Mouse (Mus musculus) forebrain, embryonic 10.5 days (tissue): ENCODE data around the gene Tecta. TPM values are rescaled to one million over a fixed set of nuclear protein-coding genes. Genes with fewer than 3 reads are reported as not detected.

ENCODE experiments used
- DNase-seq: peaks from one replicate; pipeline ENCODE4 v3.0.0-alpha.2; 2017; ENCODE audit warnings: low spot score; ENCODE audit errors: extremely low spot score
- H3K27ac ChIP-seq: fragments of 300-500 bp; sonication (generic); 2 replicates; pipeline ENCODE4 v1.5.1; 2016; ENCODE audit warnings: mild to moderate bottlenecking
- H3K27me3 ChIP-seq: fragments of 300-500 bp; sonication (generic); 2 replicates; pipeline ENCODE4 v1.6.1; 2016; ENCODE audit warnings: mild to moderate bottlenecking; ENCODE audit not compliant: poor library complexity, severe bottlenecking
- H3K36me3 ChIP-seq: fragments of 300-500 bp; sonication (generic); replicated peaks from 2 replicates; pipeline ENCODE4 v1.6.1; 2016; ENCODE audit warnings: mild to moderate bottlenecking, moderate library complexity
- H3K4me1 ChIP-seq: fragments of 300-500 bp; sonication (generic); 2 replicates; pipeline ENCODE4 v1.6.1; 2016
- H3K4me3 ChIP-seq: fragments of 300-500 bp; sonication (generic); 2 replicates; pipeline ENCODE4 v1.5.1; 2016; ENCODE audit warnings: mild to moderate bottlenecking, moderate library complexity
- H3K9me3 ChIP-seq: fragments of 300-500 bp; sonication (generic); 2 replicates; pipeline ENCODE4 v1.6.1; 2016; ENCODE audit warnings: mild to moderate bottlenecking, moderate library complexity
- WGBS: fragments of 180-500 bp; shearing (Covaris S2); methylation state at CpG from one replicate; pipeline ENCODE4 v1.1.7; 2016; 5-methylcytosine and 5-hydroxymethylcytosine counted together
- polyA plus RNA-seq: library from polyadenylated mRNA; unstranded; fragments of >200 nt; fragmentation: Nextera tagmentation; extraction: Ambion mirVana; gene quantifications from 2 replicates; pipeline ENCODE4 v1.2.1, GENCODE M21; 2016

The Tecta gene
- polyA plus RNA-seq, 1 experiment from 2014 or later: 0.04 TPM

DNA sequence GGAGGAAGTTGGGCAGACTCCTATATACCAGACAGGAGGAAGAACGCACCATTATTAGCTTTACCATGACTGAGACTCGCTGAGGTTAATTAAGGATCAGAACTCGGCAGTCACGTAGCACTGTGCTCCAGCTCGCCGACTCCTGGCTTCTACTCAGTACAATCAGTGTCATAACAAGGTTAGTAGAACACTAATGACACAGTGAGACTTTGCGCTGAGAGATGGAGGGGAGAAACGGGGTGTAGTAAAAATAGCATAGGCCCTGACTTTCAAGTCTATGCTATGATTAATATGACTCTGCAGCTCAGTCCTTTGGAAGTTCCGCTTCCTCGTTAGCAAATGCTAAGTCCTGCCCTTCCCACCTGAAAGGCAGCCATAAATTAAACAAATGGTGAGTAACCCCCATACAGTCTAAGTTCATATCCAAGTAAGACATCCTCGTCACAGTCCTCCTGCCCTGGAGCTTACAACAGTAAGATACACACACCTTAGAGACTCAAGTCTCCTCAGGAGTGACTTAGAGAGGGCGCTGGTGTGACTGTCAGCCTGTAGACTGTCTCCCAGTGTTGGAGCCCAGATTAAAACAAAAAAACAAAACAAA, 17.7 kb upstream of the Tecta start:
- H3K4me1 ChIP-seq: peaks cover 48% of the 10 kb centered on the region
- H3K4me3 ChIP-seq: no peak overlapping the region
- H3K36me3 ChIP-seq: peaks cover 43% of the 10 kb centered on the region
- WGBS: 90% methylated on average over 12 of the region's 12 CpGs
- no peak for DNase-seq
- H3K27me3 ChIP-seq: no peaks in the 10 kb centered on the region
- no peaks in the 10 kb centered on the region for H3K9me3 ChIP-seq
- H3K27ac ChIP-seq: no peak overlapping the region

DNA sequence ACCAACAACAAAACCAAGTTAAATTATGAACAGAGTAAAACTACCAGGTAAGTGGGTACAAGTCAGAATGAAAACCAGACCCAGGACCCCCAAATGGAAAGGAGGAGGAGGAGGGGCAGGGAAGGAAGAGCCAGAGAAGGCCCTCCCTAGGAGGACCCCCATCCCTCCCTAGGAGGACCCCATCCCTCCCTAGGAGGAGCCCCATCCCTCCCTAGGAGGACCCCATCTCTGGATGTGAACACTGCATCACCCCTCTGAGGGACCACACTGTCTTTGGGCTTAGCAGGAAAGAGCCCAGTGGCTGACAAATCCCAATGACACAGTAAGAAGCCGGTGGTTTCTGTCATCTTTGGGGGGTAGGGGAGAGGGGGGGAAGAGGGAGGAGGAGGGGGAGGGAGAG, 15.5 kb upstream of the Tecta start:
- Histone ChIP-seq H3K27me3 (no peaks in the 10 kb centered on the region), H3K4me3 (no peak overlapping the region), H3K4me1 (peaks cover 48% of the 10 kb centered on the region), H3K27ac (peak overlapping the region; percentile 1; the same call in 1 of the 2 replicates), H3K36me3 (peaks cover 30% of the 10 kb centered on the region), H3K9me3 (no peaks in the 10 kb centered on the region)
- WGBS: 37% methylated on average over 1 of the region's 1 CpGs
- no peak for DNase-seq

DNA sequence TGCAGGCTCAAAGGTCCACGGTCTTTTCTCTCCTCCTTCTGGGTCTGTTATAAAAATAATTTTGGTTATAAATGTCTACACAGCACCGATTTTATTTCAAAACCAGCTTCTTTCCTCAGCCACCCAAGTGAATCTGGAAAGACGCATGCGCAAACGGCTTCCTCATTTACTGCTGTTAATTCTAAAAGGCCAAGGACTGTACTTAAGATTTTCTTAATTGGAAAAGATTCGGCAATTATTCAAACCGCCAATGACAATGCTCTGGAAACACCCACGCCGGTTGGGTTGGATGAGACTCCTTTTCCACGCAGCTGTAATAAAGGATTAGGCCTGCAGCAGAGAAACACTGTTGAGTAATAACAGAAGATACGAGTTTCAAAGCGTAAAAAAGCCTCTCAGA, 13.6 kb upstream of the Tecta start:
- H3K27ac ChIP-seq: 0 out of 2 replicates have a peak overlapping the region, but pooled peaks have one; percentile 40
- WGBS: 82% methylated on average over 12 of the region's 12 CpGs
- H3K27me3 ChIP-seq: no peaks in the 10 kb centered on the region
- no peak for DNase-seq
- H3K4me3 ChIP-seq: no peak overlapping the region
- H3K4me1 ChIP-seq: peaks cover 48% of the 10 kb centered on the region
- H3K36me3 ChIP-seq: peaks cover 30% of the 10 kb centered on the region
- no peaks in the 10 kb centered on the region for H3K9me3 ChIP-seq

DNA sequence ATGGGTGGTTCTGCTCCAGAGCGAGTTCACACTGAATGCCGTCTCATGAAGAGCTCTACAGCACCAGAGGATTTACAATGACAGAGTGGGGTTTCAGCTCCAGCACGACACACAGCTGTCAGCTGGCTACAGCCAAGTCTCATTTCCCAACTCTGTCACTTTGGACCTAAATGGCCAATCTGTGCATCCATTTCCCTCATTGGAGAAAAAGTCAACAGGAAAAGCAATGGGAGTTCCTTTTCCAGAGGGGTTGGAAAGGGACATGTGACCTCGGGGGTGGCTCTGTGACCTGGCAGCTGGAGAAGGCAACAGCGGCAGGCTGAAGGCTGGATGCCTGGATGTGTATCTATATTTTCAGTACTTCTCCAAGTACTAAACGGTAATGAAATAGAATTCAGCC, 11.6 kb upstream of the Tecta start:
- WGBS: 91% methylated on average over 6 of the region's 6 CpGs
- H3K9me3 ChIP-seq: no peaks in the 10 kb centered on the region
- no peak overlapping the region for H3K27ac ChIP-seq
- peaks cover 35% of the 10 kb centered on the region for H3K4me1 ChIP-seq
- peaks cover 22% of the 10 kb centered on the region for H3K36me3 ChIP-seq
- no peaks in the 10 kb centered on the region for H3K27me3 ChIP-seq
- H3K4me3 ChIP-seq: no peak overlapping the region
- DNase-seq: no peak

DNA sequence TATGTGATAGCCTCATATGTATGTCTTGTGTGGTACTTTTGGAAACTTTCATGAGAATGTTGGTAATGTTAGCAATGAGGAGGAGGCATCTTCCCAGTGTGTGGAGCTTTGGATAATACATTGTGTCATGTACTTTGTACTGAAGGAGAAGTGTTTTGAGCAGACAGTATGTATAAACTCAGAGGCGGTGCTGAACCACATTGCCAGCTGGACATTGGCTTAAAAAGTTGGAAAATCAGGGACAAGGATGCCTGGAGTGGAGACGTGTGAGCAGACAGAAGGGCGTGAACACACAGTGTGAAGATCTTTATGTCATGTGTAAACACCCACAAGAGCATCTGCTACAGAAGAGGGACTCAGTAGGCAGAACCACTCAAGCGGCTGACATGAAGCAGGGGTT, 6.0 kb upstream of the Tecta start:
- Histone ChIP-seq H3K4me3 (no peak overlapping the region), H3K27ac (no peak overlapping the region), H3K36me3 (no peaks in the 10 kb centered on the region), H3K9me3 (no peaks in the 10 kb centered on the region), H3K27me3 (no peaks in the 10 kb centered on the region), H3K4me1 (peaks cover 5% of the 10 kb centered on the region)
- 85% methylated on average over 4 of the region's 4 CpGs for WGBS
- DNase-seq: no peak

DNA sequence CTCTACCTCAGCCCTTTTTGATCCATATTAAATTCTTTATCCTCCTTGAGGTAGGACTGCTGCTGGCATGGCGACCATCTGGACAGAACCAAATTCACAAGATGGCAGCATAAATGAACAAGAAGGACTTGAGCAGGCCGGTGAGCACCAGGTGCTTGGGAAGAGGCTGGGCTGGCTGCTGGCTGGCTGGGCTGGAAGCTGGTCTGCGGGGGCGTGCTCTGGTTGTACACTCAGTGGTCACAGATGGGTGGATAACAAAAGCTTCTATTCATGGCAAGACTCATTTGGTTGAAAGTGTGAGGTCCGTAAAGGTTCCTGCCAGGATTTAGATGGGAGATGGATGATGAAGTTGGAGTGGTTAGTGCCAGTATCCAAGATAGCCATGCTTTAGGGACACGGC, 1.8 kb upstream of the Tecta start:
- no peaks in the 10 kb centered on the region for H3K36me3 ChIP-seq
- peaks cover 21% of the 10 kb centered on the region for H3K4me1 ChIP-seq
- 71% methylated on average over 6 of the region's 6 CpGs for WGBS
- no peaks in the 10 kb centered on the region for H3K9me3 ChIP-seq
- DNase-seq: no peak
- H3K4me3 ChIP-seq: no peak overlapping the region
- H3K27ac ChIP-seq: no peak overlapping the region
- no peaks in the 10 kb centered on the region for H3K27me3 ChIP-seq

DNA sequence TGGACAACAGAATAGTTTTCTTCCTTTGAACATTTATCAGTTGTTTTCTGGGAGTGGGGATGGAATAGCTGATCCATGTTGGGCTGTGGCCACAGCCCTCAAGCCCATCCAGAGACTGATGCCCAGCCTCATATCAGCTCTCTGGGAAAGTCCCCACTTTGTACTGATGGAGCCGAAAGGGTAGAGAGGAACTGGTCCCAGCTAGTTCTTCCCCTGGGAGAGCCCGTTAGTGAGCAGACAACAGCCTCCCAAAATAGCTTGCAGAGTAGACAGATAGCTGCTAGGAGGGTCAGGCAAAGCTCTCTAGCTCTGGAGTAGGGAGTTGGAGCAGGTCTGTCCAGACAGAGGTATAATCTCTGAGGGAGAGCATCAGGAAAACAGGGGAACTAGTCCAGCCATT, 3.6 kb downstream of the Tecta start:
- WGBS: 87% methylated on average over 2 of the region's 2 CpGs
- no peak for DNase-seq
- Histone ChIP-seq H3K36me3 (no peaks in the 10 kb centered on the region), H3K4me3 (no peak overlapping the region), H3K4me1 (peaks cover 19% of the 10 kb centered on the region), H3K9me3 (no peaks in the 10 kb centered on the region), H3K27me3 (no peaks in the 10 kb centered on the region), H3K27ac (no peak overlapping the region)

DNA sequence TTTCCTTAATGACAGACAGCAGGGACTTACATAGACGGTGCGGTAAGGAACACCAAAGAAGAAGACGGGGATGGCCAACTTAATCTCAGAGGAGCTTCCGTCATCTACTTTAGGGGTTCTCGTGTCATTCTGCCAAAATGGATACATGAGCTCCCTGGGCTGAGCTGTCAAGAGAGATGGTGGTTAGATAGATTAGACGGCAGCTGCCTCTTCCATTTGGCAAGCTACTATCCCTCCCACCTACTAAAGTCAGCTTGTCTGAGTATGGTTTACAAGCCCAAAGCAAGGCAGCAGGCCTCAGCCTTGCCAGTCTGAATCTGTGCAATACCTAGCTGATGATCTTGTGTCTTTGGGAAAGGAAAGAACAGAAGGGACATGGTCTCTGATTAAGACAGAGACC, 4.8 kb downstream of the Tecta start:
- 92% methylated on average over 6 of the region's 6 CpGs for WGBS
- H3K4me1 ChIP-seq: peaks cover 12% of the 10 kb centered on the region

DNA sequence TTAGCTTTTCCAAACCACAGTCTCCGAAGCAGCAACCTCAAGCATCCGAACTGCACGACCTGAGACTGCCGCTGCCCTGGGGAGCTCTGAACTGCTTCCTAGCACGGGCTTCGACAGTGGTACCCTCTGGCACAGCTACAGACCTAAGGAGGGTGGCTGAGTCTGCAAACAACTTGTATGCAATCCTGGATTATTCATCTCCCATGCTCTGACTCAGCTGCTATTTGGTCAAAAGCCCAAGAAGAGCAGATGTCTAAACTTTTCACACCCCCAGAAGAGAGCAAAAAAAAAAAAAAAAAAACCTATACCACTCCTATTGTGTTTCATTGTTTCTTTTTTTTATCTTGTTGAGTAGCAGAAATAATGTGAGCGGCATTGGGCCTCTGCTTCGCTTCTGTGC, 5.4 kb downstream of the Tecta start:
- Histone ChIP-seq H3K4me3 (no peak overlapping the region), H3K4me1 (peaks cover 7% of the 10 kb centered on the region; the same call in 1 of the 2 replicates)
- WGBS: 84% methylated on average over 8 of the region's 8 CpGs

More for the DNA sequence above, 4.8 kb downstream of the Tecta start:
- Histone ChIP-seq H3K9me3 (no peaks in the 10 kb centered on the region), H3K27me3 (no peaks in the 10 kb centered on the region), H3K36me3 (no peaks in the 10 kb centered on the region), H3K27ac (no peak overlapping the region), H3K4me3 (no peak overlapping the region)
- DNase-seq: no peak

DNA sequence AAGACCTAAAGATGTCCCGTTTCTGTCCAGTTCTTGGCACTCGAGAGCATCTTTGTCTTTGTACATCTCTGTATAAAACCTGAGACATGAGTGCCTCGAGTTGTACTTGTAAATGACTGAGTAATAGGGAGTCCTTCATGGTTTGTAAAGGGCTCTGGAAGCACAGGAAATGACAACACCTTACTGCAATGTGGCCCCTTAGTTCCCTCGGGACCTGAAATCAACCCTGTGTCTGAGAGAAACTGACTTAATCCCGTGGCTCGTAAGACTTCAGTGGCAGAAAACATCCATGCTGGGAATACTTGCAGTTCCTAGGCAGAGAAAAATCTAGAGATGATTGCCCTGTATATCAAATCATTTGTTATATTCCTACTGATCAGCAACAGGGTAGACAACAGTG, 6.8 kb downstream of the Tecta start:
- 77% methylated on average over 6 of the region's 6 CpGs for WGBS
- H3K36me3 ChIP-seq: no peaks in the 10 kb centered on the region
- no peaks in the 10 kb centered on the region for H3K27me3 ChIP-seq
- no peak overlapping the region for H3K27ac ChIP-seq
- no peak for DNase-seq
- H3K4me1 ChIP-seq: 0 out of 2 replicates have a peak, but pooled peaks cover 3% of the 10 kb centered on the region
- no peak overlapping the region for H3K4me3 ChIP-seq
- H3K9me3 ChIP-seq: no peaks in the 10 kb centered on the region

More for the DNA sequence above, 5.4 kb downstream of the Tecta start:
- H3K27me3 ChIP-seq: no peaks in the 10 kb centered on the region
- no peaks in the 10 kb centered on the region for H3K36me3 ChIP-seq
- DNase-seq: no peak
- H3K9me3 ChIP-seq: no peaks in the 10 kb centered on the region
- H3K27ac ChIP-seq: no peak overlapping the region

DNA sequence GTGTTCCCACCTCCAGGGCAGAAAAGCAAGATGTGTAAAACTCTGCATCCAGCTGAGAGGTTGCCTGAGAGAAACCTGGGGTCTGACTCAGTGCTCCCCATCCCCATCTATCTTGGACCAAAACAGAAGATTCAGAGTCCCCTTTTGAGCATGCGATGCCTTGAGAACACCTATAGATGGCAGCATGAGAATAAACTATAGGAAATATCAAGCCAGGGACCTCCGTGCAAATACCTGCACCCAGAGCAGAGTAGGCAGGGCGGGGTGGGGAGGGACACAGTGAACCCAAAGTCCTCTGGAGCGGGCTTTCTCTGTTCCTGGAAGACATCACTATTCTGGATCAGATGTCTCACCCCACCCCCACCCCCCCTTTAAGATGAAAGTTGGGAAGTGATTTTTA, 11.2 kb downstream of the Tecta start:
- Histone ChIP-seq H3K36me3 (no peaks in the 10 kb centered on the region), H3K4me1 (0 out of 2 replicates have a peak, but pooled peaks cover 3% of the 10 kb centered on the region), H3K27me3 (no peaks in the 10 kb centered on the region), H3K9me3 (no peaks in the 10 kb centered on the region), H3K4me3 (no peak overlapping the region), H3K27ac (no peak overlapping the region)
- WGBS: 49% methylated on average over 4 of the region's 4 CpGs
- DNase-seq: no peak

DNA sequence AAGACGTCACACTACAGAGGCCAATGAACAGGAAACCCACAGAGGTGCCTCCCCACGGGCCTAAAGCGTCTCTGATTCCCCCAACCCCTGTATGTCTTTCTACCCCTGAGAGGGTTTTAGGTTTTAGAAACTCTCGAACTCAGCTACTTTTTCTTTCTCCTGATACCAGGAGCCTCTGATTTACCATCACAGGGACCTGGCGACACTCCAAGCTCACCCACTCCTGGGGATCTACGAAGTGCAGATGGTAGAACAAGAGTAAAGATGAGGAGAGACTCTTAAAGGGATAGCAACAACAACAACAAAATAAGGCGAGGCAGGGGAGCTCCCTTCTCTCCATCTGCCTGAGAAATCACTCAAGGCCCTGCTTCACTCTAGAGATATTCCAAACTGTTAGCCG, 12.7 kb downstream of the Tecta start:
- H3K4me1 ChIP-seq: peaks cover 9% of the 10 kb centered on the region; the same call in 1 of the 2 replicates
- H3K27ac ChIP-seq: no peak overlapping the region
- H3K9me3 ChIP-seq: no peaks in the 10 kb centered on the region
- H3K4me3 ChIP-seq: no peak overlapping the region
- DNase-seq: no peak
- no peaks in the 10 kb centered on the region for H3K36me3 ChIP-seq
- H3K27me3 ChIP-seq: no peaks in the 10 kb centered on the region
- 86% methylated on average over 8 of the region's 8 CpGs for WGBS

DNA sequence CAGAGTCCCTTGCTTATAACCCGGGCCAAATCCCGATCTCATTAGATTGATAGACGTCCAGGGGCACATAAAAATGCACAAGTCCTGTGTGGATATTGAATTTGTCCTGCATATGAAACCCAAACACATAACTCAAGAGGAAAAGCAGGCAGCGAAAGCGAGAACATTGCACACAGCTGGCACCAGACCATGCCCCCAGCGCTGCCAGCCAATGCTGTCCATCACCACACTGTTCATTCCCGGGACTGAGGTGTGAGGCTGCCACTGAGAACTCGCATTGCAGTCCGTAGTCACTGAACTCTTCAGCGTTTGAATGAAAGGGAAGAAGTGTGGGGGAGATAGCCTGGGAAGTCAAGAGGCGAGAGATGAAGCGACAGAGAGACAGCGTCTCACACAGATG, 14.1 kb downstream of the Tecta start:
- Histone ChIP-seq H3K27ac (no peak overlapping the region), H3K9me3 (no peaks in the 10 kb centered on the region), H3K4me1 (peaks cover 6% of the 10 kb centered on the region; the same call in 1 of the 2 replicates), H3K27me3 (no peaks in the 10 kb centered on the region), H3K4me3 (no peak overlapping the region), H3K36me3 (no peaks in the 10 kb centered on the region)
- 89% methylated on average over 13 of the region's 13 CpGs for WGBS
- no peak for DNase-seq
